Mouse (Mus musculus) heart, postnatal 0 days (tissue): ENCODE measurements around the gene Rspo3.

Source experiments
- CTCF ChIP-seq: IDR thresholded peaks from 2 replicates; pipeline ENCODE4 v1.5.1; 2016; ENCODE audit warnings: antibody characterized with exemption, control low read depth, low read depth
- EP300 ChIP-seq: IDR thresholded peaks from 2 replicates; pipeline ENCODE4 v1.6.1; 2016; ENCODE audit warnings: antibody characterized with exemption, low read depth

DNA sequence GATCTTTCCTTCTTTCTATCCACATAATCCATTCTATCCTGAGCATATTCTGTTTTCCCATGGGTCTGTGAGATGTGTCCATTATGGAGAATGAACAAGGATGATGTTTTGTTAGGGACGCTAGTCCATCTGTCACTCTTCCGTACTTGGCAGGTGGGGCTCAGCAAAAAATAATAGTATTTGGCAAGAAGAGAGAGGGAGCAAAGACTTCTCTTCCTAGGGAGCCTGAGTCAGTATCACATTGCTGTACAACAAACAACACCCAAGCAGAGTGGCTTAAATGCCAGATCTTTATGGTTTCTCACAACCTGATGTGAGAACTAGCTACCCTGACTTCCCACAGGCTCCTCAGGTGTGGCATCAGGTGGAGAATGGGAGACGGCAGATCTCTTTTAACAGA is 7.3 kb upstream of the Rspo3 start:
- TF ChIP-seq CTCF = no peak
- TF ChIP-seq EP300 = no peak
